Mouse (Mus musculus) midbrain, embryonic 14.5 days (tissue): ENCODE results near the gene Msl2. TPM values are rescaled to one million over a fixed set of nuclear protein-coding genes. Genes with fewer than 3 reads are reported as not detected.

Experiments used
- ATAC-seq: fragments of 200-750 bp; cut with Nextera tagmentation; 2 replicates; pipeline ENCODE4 v1.8.0; 2017; ENCODE audit warnings: moderate number of reproducible peaks, moderate library complexity; ENCODE audit not compliant: low FRiP score, low TSS enrichment
- DNase-seq: peaks from one replicate; pipeline ENCODE4 v3.0.0-alpha.2; 2015
- H3K27ac ChIP-seq: fragments of 300-500 bp; sonication (generic); replicated peaks from 2 replicates; pipeline ENCODE4 v1.5.1; 2014; ENCODE audit warnings: mild to moderate bottlenecking, low read depth, low read length, moderate library complexity
- H3K27me3 ChIP-seq: fragments of 300-500 bp; sonication (generic); 2 replicates; pipeline ENCODE4 v1.6.1; 2014; ENCODE audit warnings: low read length, control low read depth, mixed read lengths; ENCODE audit not compliant: control insufficient read depth, insufficient read depth
- H3K36me3 ChIP-seq: fragments of 300-500 bp; sonication (generic); 2 replicates; pipeline ENCODE4 v1.6.1; 2014; ENCODE audit warnings: low read length, control low read depth; ENCODE audit not compliant: control insufficient read depth, insufficient read depth
- H3K4me1 ChIP-seq: fragments of 300-500 bp; sonication (generic); 2 replicates; pipeline ENCODE4 v1.6.1; 2014; ENCODE audit warnings: mild to moderate bottlenecking, antibody characterized with exemption, low read length, control low read depth; ENCODE audit not compliant: control insufficient read depth, insufficient read depth
- H3K4me2 ChIP-seq: fragments of 300-500 bp; sonication (generic); 2 replicates; pipeline ENCODE4 v1.6.1; 2014; ENCODE audit warnings: mild to moderate bottlenecking, low read length, moderate library complexity
- H3K4me3 ChIP-seq: fragments of 300-500 bp; sonication (generic); replicated peaks from 2 replicates; pipeline ENCODE4 v1.5.1; 2014; ENCODE audit warnings: low read depth, low read length
- H3K9ac ChIP-seq: fragments of 300-500 bp; sonication (generic); replicated peaks from 2 replicates; pipeline ENCODE4 v1.6.1; 2014; ENCODE audit warnings: mild to moderate bottlenecking, low read length, moderate library complexity
- H3K9me3 ChIP-seq: fragments of 300-500 bp; sonication (generic); 2 replicates; pipeline ENCODE4 v1.6.1; 2016; ENCODE audit warnings: low read length, control low read depth, mixed read lengths; ENCODE audit not compliant: control insufficient read depth
- WGBS: fragments of 180-500 bp; shearing (Covaris S2); extraction: QIAGEN DNeasy Blood & Tissue Kit; methylation state at CpG from one replicate; pipeline ENCODE4 v1.1.7; 2014; 5-methylcytosine and 5-hydroxymethylcytosine counted together
- polyA plus RNA-seq: library from polyadenylated mRNA; unstranded; fragments of >200 nt; fragmentation: Nextera tagmentation; extraction: Ambion mirVana; gene quantifications from 2 replicates; pipeline ENCODE4 v1.2.1, GENCODE M21; 2014

The Msl2 gene
- polyA plus RNA-seq, 1 experiment from 2014 or later = 7.2 TPM

DNA sequence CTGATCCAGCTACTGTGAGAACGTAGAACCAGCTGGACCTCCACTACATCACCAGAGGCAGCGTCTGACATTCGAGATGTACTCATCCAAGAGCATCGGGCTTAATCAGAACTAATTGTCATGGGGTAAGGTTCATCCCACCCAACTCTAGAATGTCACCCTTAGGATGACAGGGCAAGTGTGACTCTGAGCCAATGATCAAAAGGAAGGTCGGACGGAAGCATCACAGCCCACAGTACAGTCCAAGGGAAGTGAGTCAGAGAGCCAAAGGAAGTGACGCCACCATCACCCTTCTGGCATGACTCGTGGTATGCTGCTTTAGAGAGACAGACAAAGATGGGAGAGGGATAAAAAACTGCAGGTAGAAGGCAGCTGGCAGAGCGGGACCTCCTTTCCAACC lies 31.7 kb upstream of the Msl2 start:
- ATAC-seq (no peak), DNase-seq (no peak)
- Histone ChIP-seq H3K36me3 (no peaks in the 10 kb centered on the region), H3K27me3 (no peaks in the 10 kb centered on the region), H3K9ac (no peak overlapping the region), H3K9me3 (no peaks in the 10 kb centered on the region), H3K27ac (no peak overlapping the region), H3K4me1 (no peaks in the 10 kb centered on the region), H3K4me3 (no peak overlapping the region), H3K4me2 (no peak overlapping the region)
- 85% methylated on average over 9 of the region's 9 CpGs for WGBS

- DNase-seq (peak; percentile 23), ATAC-seq (no peak)
- no peak overlapping the region for H3K9ac ChIP-seq
- no peak overlapping the region for H3K4me2 ChIP-seq
- no peaks in the 10 kb centered on the region for H3K36me3 ChIP-seq
- no peak overlapping the region for H3K4me3 ChIP-seq
- no peak overlapping the region for H3K27ac ChIP-seq
- no peaks in the 10 kb centered on the region for H3K4me1 ChIP-seq
- H3K27me3 ChIP-seq = no peaks in the 10 kb centered on the region
- H3K9me3 ChIP-seq = no peaks in the 10 kb centered on the region
- 64% methylated on average over 15 of the region's 15 CpGs for WGBS
These were observed 28.1 kb upstream of the Msl2 start for GRCm38 (mm10) chr9:101045710-101046338.

DNA sequence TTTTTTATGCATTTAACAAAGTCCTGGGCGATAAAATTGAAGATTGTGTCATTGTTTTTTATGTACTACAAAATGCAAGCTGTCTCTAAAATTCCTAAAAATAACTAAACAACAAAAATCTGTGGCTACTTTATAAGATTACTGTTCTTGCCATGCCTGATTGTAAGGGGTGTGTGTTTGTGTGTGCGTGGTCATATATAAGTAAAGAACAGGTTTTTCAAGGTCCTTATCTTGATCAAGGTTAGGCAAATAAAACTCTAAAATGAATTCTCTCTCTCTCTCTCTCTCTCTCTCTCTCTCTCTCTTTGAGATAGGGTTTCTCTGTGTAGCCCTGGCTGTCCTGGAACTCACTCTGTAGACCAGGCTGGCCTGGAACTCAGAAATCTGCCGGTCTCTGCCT lies 21.9 kb upstream of the Msl2 start:
- Histone ChIP-seq H3K9me3 (no peaks in the 10 kb centered on the region), H3K9ac (no peak overlapping the region), H3K4me3 (no peak overlapping the region), H3K27ac (no peak overlapping the region), H3K27me3 (no peaks in the 10 kb centered on the region), H3K36me3 (no peaks in the 10 kb centered on the region), H3K4me2 (no peak overlapping the region), H3K4me1 (no peaks in the 10 kb centered on the region)
- WGBS = 93% methylated on average over 3 of the region's 3 CpGs
- ATAC-seq = no peak
- DNase-seq = no peak

DNA sequence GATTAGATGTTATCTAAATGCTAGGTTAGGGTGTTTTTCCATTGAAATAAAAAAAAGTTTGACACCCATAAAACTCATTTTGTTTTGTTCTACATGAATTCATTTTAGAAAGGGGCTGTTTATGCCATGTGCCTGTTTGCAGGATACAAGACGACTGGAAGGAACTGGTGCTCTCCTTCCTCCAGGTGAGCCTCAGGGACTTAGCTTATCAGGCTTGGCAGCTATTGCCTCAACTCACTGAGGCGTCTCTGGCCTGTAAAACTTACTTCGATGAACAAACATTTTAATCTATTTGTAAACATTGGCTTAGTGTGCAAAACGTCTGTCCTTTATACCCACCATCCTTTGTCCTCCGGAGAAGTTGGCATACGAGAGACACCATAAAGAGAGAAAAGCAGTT lies 21.2 kb upstream of the Msl2 start:
- Histone ChIP-seq H3K27ac (no peak overlapping the region), H3K36me3 (no peaks in the 10 kb centered on the region), H3K9me3 (no peaks in the 10 kb centered on the region), H3K9ac (no peak overlapping the region), H3K4me3 (no peak overlapping the region), H3K4me2 (no peak overlapping the region), H3K27me3 (no peaks in the 10 kb centered on the region), H3K4me1 (no peaks in the 10 kb centered on the region)
- WGBS = 69% methylated on average over 6 of the region's 6 CpGs
- DNase-seq (no peak), ATAC-seq (no peak)

GRCm38 (mm10) chr9:101053279-101053678 lies 20.6 kb upstream of the Msl2 start:
- H3K36me3 ChIP-seq = no peaks in the 10 kb centered on the region
- no peak overlapping the region for H3K4me2 ChIP-seq
- H3K4me1 ChIP-seq = no peaks in the 10 kb centered on the region
- H3K9ac ChIP-seq = no peak overlapping the region
- no peak overlapping the region for H3K4me3 ChIP-seq
- no peaks in the 10 kb centered on the region for H3K9me3 ChIP-seq
- WGBS = 77% methylated on average over 14 of the region's 14 CpGs
- no peak for ATAC-seq
- DNase-seq = no peak
- no peaks in the 10 kb centered on the region for H3K27me3 ChIP-seq
- H3K27ac ChIP-seq = no peak overlapping the region

GRCm38 (mm10) chr9:101057156-101057555 lies 16.7 kb upstream of the Msl2 start:
- ATAC-seq (no peak), DNase-seq (no peak)
- H3K9ac ChIP-seq = no peak overlapping the region
- no peaks in the 10 kb centered on the region for H3K4me1 ChIP-seq
- no peak overlapping the region for H3K4me2 ChIP-seq
- no peaks in the 10 kb centered on the region for H3K27me3 ChIP-seq
- WGBS = 93% methylated on average over 4 of the region's 4 CpGs
- H3K9me3 ChIP-seq = no peaks in the 10 kb centered on the region
- no peak overlapping the region for H3K27ac ChIP-seq
- H3K4me3 ChIP-seq = no peak overlapping the region
- no peaks in the 10 kb centered on the region for H3K36me3 ChIP-seq

GRCm38 (mm10) chr9:101061035-101061434 lies 12.9 kb upstream of the Msl2 start:
- no peak overlapping the region for H3K9ac ChIP-seq
- 86% methylated on average over 11 of the region's 11 CpGs for WGBS

GRCm38 (mm10) chr9:101062253-101062780 lies 11.6 kb upstream of the Msl2 start:
- 68% methylated on average over 6 of the region's 6 CpGs for WGBS
- Histone ChIP-seq H3K4me2 (no peak overlapping the region), H3K27ac (no peak overlapping the region), H3K36me3 (no peaks in the 10 kb centered on the region), H3K4me3 (no peak overlapping the region), H3K9ac (no peak overlapping the region), H3K4me1 (0 out of 2 replicates have a peak, but pooled peaks cover 3% of the 10 kb centered on the region), H3K9me3 (no peaks in the 10 kb centered on the region), H3K27me3 (no peaks in the 10 kb centered on the region)
- ATAC-seq (no peak), DNase-seq (no peak)

More at GRCm38 (mm10) chr9:101061035-101061434, 12.9 kb upstream of the Msl2 start:
- peak; percentile 18 for DNase-seq
- Histone ChIP-seq H3K36me3 (no peaks in the 10 kb centered on the region), H3K4me1 (0 out of 2 replicates have a peak, but pooled peaks cover 3% of the 10 kb centered on the region), H3K9me3 (no peaks in the 10 kb centered on the region), H3K4me2 (no peak overlapping the region), H3K4me3 (no peak overlapping the region), H3K27ac (no peak overlapping the region), H3K27me3 (no peaks in the 10 kb centered on the region)
- no peak for ATAC-seq

DNA sequence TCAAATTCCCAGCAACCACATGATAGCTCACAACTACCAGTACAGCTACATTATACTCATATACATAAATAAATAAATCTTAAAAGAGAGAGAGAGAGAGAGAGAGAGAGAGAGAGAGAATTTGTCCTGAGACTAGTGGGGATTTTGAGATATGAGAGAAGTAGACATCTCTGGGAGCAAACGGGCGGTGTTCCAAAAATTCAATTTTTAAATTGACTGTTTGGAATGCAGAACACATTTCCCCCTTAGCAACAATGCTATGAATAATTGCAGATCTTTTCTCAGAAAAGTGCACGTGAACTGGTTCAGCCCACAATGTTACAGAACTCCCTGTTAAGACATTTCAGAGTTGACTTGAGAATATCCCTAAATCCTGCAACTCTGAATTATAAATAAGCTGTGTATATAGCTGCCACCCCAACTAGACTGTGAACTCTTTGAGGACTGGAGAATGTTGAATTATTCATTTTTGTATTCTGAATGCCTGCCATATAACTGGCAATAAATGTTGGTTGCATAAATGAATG lies 8.8 kb upstream of the Msl2 start:
- 69% methylated on average over 3 of the region's 3 CpGs for WGBS
- DNase-seq (peak; percentile 28), ATAC-seq (no peak)
- Histone ChIP-seq H3K27me3 (no peaks in the 10 kb centered on the region), H3K9ac (no peak overlapping the region), H3K27ac (no peak overlapping the region), H3K36me3 (no peaks in the 10 kb centered on the region), H3K4me1 (0 out of 2 replicates have a peak, but pooled peaks cover 3% of the 10 kb centered on the region), H3K4me3 (no peak overlapping the region), H3K9me3 (no peaks in the 10 kb centered on the region), H3K4me2 (no peak overlapping the region)
